Mouse (Mus musculus) embryo, embryonic 10.5 days (tissue): ENCODE measurements around the gene Dnmbp.

Source experiments
- DNase-seq: peaks from one replicate; pipeline ENCODE4 v3.0.0-alpha.2; 2015; ENCODE audit warnings: low spot score

Dnmbp gene

GRCm38 (mm10) chr19:43944566-43944965, 4.6 kb upstream of the Dnmbp start:
- DNase-seq = no peak

DNA sequence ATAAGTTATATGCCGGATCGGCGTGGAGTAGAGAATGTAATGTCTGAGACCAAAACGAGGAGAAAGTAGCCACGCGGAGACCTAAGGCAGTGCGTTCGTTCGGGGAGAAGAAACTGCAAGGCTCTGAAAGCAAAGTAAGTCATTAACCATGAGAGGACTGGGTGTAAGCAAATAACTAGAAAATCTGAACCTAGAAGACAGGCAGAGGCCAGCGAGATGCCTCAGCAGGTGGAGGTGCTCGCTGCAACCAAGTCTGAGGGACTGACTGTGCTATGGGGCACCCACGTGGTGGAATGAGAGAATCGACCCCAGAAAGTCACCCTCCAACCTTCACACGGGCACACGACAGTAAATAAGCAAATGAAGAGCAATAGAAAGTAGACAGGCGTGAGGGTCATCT, 3.1 kb upstream of the Dnmbp start:
- no peak for DNase-seq

- DNase-seq = no peak
These were observed 721 bp downstream of the Dnmbp start for GRCm38 (mm10) chr19:43939171-43939768.

- DNase-seq = no peak
These were observed 1.6 kb downstream of the Dnmbp start for GRCm38 (mm10) chr19:43938355-43938754.

GRCm38 (mm10) chr19:43930926-43931325, 9.1 kb downstream of the Dnmbp start:
- DNase-seq = no peak

- no peak for DNase-seq
These were observed 9.6 kb downstream of the Dnmbp start for GRCm38 (mm10) chr19:43930366-43930765.

- DNase-seq = no peak
These were observed 10.1 kb downstream of the Dnmbp start for GRCm38 (mm10) chr19:43929869-43930268.

DNA sequence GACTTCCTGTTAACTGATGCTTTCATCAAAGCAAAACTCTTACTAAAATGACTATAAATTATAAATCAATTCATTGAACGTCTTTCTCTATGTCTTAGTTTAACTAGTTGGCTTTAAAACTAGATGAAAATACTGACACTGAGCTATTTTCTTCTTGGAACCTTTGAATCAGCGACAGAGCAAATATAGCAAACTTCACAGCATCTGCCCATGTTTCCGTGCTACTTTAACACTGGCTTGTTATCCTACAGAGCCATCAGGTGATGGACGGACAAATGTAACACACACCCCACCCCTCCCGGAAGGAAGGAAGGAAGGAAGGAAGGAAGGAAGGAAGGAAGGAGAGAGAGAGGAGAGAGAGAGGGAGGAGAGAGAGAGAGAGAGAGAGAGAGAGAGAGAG, 12.0 kb downstream of the Dnmbp start:
- no peak for DNase-seq

DNA sequence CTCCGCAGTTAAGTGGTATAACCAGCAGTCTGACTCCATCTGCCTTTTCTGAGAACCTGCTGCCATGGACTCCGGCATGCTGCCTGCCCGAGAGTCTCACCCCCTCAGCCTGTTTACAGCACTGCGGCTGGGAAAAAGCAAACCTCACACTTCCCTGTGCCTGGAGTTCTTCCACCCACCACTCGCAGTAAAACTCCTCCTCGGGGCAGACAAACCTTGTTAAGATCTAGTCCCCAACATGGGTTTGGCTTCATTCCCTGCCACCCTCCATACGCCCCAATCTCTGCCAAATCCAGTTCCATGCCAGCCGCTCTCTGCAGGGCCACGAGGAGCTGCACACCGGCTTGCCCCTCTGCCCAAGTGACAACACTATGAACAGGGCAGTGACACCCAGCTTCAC, 12.9 kb downstream of the Dnmbp start:
- no peak for DNase-seq

DNA sequence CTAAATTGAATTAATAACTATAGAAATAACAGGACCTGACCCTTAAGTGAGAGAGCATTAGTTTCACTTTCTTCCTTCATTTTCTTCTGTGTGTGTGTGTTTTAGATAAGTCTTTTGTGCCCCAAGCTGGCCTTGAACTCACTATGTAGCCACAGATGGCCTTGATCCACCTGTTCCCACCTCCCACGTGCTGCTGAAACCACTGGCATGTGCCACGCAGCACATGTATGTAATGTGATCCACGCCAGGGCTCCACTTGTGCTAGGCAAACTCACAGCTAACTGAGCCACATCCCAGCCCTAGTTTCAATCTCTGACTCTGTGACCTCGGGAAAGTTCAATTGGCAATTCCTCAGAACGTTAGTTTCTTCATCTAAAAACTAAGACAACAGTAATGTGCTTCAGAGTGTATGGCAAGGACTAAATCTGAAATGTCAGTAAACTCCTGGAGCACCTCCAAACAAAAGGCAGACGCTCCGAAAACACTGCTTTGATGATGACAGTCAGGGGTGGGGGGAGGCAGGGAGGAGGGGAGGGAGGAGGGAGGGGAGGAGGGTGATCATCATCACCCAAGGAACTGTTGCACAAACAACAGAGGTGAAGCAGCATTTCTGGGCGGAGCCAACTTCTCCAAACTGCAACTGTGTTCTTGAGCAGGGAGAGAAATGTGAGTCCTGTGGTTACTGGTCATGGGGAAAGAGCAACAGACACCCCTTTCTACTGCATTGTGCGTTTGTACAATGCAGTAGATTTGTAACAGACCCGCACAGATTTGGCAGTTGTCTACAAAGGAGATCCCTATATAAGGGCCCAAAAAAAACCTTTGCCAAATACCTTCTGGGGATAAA, 13.6 kb downstream of the Dnmbp start:
- no peak for DNase-seq

DNA sequence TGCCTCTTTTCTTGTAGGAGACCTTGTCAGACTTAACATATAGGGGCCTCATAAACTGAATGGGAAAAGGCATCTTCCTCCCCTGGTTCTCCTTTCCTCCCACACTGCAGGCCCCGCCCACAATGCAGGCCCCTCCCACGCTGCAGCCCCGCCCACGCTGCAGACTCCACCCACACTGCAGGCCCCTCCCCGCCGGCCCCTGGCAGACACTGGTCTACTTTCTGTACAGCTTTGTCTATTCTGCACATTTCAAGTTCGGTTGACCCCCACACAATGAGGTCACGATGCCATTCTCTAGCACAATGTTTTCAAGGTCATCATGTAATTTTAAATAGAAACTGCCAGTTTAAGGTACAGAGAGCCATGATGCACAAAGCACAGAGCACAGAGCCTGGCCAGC, 15.6 kb downstream of the Dnmbp start:
- no peak for DNase-seq

DNA sequence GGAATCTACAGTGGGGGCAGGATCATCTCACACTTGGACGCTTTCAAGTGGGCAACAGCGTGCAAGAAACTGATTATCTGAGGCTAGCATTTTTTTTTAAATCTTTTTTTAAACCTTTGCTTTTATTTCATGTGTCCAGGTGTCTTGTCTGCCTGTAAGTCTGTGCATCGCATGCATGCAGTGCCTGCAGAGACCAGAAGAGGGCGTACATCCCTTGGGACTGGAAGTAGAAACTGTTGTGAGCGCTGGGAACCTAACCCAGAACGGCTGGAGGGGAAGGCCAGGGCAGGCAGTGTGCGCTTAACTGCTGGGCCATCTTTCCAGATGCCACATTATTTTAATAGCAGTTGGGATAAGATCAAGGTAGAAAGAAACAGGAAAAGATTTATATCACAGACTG, 17.0 kb downstream of the Dnmbp start:
- no peak for DNase-seq

DNA sequence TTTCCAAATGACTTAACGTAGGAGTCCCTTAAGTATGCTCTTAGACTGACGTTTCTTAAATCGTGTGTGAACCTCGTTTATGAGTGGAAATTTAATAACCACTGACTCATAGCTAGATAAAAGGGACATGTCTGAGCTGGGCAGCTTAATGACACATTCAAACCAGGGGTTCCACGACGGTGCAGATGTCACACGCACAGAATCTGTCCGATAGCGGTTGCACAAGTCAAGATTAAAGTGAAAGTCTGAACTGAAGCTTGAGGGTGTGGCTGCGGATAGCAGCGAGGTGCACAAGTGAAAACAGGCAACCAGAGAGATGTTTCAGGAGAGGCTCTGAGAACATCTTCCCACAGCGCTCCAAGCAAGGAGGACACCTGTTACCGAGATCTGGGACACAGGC, 18.6 kb downstream of the Dnmbp start:
- no peak for DNase-seq

DNA sequence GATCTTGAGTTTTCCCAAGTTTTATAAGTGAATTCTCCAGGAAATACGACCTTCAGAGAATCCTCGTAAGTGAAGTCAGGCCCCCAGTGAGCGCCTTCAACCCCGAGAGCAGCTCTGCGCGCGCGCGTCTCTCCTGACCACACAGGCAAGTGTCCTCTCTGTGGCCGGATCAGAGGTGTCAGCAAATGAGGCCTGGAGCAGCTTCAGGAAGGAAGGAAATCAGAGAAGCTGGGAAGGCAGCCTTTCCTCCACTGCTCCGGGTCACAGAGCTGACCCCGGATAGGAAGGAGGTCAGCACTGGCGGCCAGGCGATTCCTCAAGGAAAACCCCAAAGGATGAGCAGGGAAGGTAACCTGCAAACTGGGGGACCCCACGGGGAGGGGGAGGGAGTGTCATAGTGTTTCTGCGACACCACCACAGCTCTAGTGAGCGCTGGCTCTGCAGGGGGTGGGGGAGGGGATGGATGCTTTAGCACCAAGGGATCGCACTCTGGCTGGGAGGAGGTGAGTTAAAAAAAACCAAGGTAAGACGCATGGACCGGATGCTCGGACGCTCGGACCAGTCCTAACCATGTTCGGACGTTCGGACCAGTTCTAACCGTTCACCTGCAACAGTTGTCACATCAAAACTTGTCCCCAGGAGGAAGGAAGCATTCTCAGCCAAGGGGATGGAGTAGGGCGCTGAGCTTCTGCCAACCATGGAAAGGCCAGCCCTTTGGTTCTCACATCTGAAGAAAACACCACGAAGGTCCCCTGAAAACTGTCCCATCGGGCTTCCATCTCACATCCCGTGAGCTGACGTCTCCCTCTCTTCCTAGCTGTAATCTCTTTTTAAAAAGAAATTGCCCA, 19.3 kb downstream of the Dnmbp start:
- peak; percentile 56 for DNase-seq

DNA sequence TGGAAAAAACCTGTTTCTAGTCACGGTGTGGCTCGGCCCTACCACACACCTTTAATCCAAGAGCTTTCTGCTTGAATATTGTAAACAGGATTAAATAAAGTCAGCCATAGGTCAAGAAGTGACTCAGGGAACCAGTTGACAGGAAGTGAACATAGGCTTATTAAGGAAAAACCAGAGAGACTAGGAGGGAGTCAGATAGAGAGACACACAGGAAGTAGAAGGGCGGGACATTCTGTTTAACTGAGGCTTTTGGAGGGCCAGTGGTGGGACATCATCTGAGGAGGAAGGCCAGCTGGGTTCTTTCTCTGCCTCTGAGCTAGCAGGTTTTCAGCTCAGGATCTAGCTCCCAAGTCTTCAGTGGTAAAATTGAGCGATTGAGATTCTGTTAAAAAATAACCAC, 20.1 kb downstream of the Dnmbp start:
- no peak for DNase-seq

DNA sequence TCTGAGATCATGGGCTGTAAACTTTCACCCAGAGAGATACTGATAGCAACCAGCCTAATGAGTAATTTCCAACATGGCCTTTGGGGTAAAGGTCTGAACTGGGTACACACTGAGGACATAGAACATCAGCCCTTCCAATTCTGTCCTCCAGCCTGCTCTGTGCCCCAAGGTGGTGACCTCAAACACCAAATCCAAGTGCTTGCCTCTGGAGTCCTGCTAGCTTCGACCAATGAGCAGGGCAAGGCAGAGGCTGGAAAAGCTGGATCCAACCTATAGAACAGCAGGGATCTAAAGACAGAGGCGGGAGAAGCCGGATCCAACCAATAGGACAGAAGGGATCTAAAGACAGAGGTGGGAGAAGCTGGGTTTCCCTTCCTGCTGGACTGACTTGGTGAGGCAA, 21.2 kb downstream of the Dnmbp start:
- DNase-seq = no peak

- DNase-seq = no peak
These were observed 22.2 kb downstream of the Dnmbp start for GRCm38 (mm10) chr19:43917763-43918162.

GRCm38 (mm10) chr19:43917406-43917691, 22.6 kb downstream of the Dnmbp start:
- no peak for DNase-seq

DNA sequence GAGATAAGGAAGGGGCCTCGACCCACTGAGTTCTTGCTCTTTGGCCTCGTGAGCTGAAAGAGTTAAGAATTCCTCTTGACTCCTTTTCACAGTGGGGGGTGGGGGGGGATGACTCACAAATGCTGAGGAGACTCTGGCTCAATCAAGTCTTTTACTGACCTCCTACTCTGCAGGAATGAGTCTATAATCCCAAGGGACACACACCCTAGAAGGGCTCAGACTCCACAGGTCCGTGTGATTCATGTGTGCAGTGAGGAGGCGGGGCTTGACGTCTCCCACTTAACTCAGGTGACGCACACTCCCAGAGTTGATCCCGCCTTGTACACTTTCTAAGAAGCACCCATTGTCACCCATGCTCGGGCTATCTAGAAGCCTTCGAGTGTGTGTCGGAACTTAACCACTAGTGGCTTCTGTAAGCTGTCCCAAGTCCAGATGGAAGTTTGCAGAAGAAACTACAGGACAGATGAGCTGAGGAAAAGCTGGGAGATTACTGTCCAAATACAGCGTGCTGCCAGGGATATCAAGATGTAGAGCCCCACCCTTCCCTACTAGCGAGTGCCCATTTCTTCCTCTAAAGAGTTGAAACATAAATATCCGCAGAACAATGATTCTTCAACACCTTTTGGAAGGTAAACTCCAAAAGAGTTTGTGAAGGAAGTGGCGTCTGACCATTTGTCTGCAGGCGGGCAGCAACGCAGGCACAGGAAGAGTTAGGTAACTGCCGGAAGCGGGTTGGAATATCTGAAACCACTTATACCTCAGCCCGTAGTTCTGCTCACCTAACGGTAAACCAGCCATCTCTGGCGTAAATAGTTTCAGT, 23.2 kb downstream of the Dnmbp start:
- no peak for DNase-seq

- no peak for DNase-seq
These were observed 24.6 kb downstream of the Dnmbp start for GRCm38 (mm10) chr19:43915431-43915830.

DNA sequence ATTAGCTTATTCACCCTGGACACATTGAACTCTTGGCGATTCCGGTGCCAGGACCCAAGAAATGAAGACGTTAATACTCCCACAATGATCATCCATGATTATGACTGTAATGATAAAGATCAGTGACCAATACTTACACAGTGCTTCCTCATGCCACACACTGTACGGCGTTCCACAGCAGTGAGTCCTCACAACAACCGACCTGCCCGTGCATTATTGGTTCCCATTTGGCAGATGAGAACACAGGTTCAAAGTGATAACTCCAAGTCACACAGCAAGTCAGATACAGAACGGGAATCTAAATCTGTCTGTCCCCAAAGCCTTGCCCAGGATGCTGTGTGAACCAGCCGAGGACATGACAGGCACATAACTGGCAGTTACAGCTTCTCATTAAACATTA, 25.0 kb downstream of the Dnmbp start:
- DNase-seq = no peak

DNA sequence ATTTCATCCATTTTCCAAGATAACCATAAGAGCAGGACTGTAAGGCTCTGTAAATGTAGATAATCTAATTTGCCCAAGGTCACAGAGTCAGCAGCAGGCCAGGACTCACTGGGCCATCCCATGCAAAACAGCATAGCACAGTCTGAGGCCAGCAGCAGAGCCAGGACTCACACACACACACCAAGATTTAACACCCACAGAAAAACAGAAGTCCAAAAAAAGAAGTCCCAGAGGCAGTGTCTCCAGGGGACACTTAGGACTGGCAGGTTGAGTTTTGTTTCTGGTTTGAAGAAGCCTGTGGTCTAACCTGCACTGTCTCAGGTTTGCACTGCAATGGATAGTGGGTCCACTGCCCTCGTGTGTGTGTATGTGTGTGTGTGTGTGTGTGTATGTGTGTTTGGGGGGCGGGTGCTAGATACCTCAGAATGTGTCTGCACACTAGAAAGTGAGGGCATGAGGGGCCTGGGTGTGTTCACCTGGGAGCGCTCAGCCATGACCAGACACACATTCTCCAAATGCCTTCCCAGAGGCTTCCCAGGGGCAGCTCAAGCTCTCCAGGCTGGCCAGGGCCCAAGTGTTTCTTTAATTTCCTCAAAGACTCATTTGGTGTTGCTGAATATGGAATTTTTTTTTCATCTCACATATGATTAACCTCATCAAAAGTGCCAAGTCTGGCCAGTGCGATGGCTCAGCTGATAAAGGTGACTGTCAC, 27.1 kb downstream of the Dnmbp start:
- no peak for DNase-seq
